Mouse (Mus musculus): ENCODE measurements around the gene 1700020D05Rik. TPM values are rescaled to one million over a fixed set of nuclear protein-coding genes. Genes with fewer than 3 reads are reported as not detected.
A peak's percentile ranks its signal among the peaks of the same experiment; 100 is the strongest.

1700020D05Rik gene
- total and polyA plus RNA-seq, 2 experiments from 2014 or later = 3.8 TPM; not detected in 1

DNA sequence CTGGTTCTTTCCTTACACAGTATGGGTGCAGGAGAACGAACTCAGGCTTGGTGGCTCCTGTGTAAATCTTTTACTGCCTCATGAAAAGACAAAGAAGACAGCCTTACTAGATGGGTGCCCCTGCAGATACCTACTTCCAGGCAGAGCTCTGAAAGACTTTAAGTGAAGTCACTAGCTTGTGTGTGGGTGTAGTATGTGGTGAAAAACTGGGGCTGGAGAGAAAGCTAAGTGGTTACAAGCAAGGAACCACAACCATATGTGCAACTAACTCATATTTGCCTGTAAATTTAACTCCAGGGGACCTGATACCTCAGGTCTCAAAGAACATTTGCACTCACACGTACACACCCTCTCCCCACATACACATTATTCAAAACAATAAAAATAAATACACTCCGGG is 43.7 kb downstream of the 1700020D05Rik start:
- Histone ChIP-seq H3K27me3 (ENCODE audit: insufficient read depth, low read length) (no peaks in the 10 kb centered on the region), H3K4me1 (ENCODE audit: insufficient read depth, low read length) (peaks cover 25% of the 10 kb centered on the region), H3K4me3 (ENCODE audit: low read length) (peak overlapping the region; percentile 62), H3K4me2 (ENCODE audit: low read depth, low read length) (peak overlapping the region; percentile 79), H3K36me3 (ENCODE audit: insufficient read depth, low read length) (peaks cover 12% of the 10 kb centered on the region; the same call in 1 of the 2 replicates), H3K9me3 (ENCODE audit: low read length) (no peaks in the 10 kb centered on the region), H3K27ac (peak overlapping the region; percentile 65; the same call in 1 of the 2 replicates), H3K9ac (replicated peaks; ENCODE audit: low read length) (peak overlapping the region; percentile 73)
- DNase-seq (ENCODE audit: low spot score) = no peak
- WGBS = 22% methylated on average over 3 of the region's 3 CpGs
- ATAC-seq = no peak
- TF ChIP-seq CTCF (IDR thresholded peaks at IDR 0.05; ENCODE audit: low read depth) = no peak

GRCm38 (mm10) chr19:5459019-5459418 is 44.6 kb downstream of the 1700020D05Rik start:
- ATAC-seq (no peak), DNase-seq (ENCODE audit: low spot score) (no peak)
- Histone ChIP-seq H3K4me2 (ENCODE audit: low read depth, low read length) (no peak overlapping the region), H3K4me3 (ENCODE audit: low read length) (no peak overlapping the region), H3K4me1 (ENCODE audit: insufficient read depth, low read length) (peaks cover 27% of the 10 kb centered on the region), H3K9ac (replicated peaks; ENCODE audit: low read length) (no peak overlapping the region), H3K27ac (no peak overlapping the region), H3K27me3 (ENCODE audit: insufficient read depth, low read length) (no peaks in the 10 kb centered on the region), H3K36me3 (ENCODE audit: insufficient read depth, low read length) (peaks cover 12% of the 10 kb centered on the region; the same call in 1 of the 2 replicates), H3K9me3 (ENCODE audit: low read length) (no peaks in the 10 kb centered on the region)
- 66% methylated on average over 7 of the region's 7 CpGs for WGBS
- TF ChIP-seq CTCF (IDR thresholded peaks at IDR 0.05; ENCODE audit: low read depth) = no peak

- Histone ChIP-seq H3K9ac (replicated peaks; ENCODE audit: low read length) (peak within 1 kb of the TSS; percentile 82), H3K4me2 (ENCODE audit: low read depth, low read length) (peak within 1 kb of the TSS; percentile 96), H3K36me3 (ENCODE audit: insufficient read depth, low read length) (0 out of 2 replicates have a peak, but pooled peaks cover 4% of the 10 kb centered on the region), H3K27ac (peak within 1 kb of the TSS; percentile 99), H3K27me3 (ENCODE audit: insufficient read depth, low read length) (no peaks in the 10 kb centered on the region), H3K4me1 (ENCODE audit: insufficient read depth, low read length) (peaks cover 27% of the 10 kb centered on the region), H3K9me3 (ENCODE audit: low read length) (no peaks in the 10 kb centered on the region), H3K4me3 (ENCODE audit: low read length) (peak within 1 kb of the TSS; percentile 66)
- WGBS = 13% methylated on average over 14 of the region's 14 CpGs
- no peak for DNase-seq (ENCODE audit: low spot score)
- ATAC-seq = no peak
- TF ChIP-seq CTCF (IDR thresholded peaks at IDR 0.05; ENCODE audit: low read depth) = no peak
These were observed 45.7 kb downstream of the 1700020D05Rik start, which contains the start of gene Ccdc85b for GRCm38 (mm10) chr19:5457746-5458442. Gene Ccdc85b, minus strand, starts transcription at chr19:5457894.

DNA sequence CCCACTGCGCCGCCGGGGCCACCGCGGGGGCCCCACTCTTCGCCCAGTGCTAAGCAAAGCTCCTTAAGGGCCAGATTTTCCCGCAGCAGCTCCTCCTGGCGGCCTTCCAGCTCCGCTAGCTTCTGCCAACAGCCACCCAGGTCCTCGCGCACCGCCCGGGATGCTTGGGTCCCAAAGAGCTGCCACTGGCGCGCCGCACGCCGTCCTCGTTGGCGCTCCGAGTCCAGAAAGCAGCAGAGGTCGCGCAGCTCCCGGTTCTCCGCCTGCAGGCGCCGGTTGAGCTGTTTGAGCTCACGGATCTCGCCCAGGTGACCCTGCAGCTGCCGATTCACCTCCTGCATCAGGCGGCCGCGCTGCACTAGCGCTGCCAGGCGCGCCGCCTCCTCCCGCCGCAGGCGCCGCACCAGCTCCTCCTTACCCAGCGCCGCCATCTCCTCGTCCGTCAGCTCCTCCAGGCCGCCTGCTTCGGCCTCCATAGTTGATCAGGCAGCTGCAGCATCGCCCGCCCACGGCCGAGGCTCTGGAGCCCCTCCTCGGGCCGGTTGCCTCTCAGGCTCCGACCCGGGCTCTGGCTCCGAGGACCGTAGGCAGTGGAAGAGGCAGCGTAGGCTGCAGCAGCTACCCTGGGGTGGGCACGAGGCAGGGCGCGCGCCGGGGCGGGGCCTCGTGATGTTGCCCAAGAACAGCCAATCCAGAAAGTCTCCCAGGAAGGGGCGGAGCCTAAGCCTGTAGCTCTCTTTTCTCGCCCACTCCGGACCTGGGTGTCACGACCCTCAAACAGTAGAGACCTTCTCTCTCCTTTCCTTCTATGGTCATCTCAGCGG is 46.5 kb downstream of the 1700020D05Rik start:
- peak overlapping the region; percentile 99 for H3K27ac ChIP-seq
- no peaks in the 10 kb centered on the region for H3K36me3 ChIP-seq (ENCODE audit: insufficient read depth, low read length)
- peaks cover 27% of the 10 kb centered on the region for H3K4me1 ChIP-seq (ENCODE audit: insufficient read depth, low read length)
- peak overlapping the region; percentile 66 for H3K4me3 ChIP-seq (ENCODE audit: low read length)
- TF ChIP-seq CTCF (IDR thresholded peaks at IDR 0.05; ENCODE audit: low read depth) = no peak; the same call in 1 of the 2 replicates
- ATAC-seq (peak; percentile 94), DNase-seq (ENCODE audit: low spot score) (peak; percentile 97)
- H3K9me3 ChIP-seq (ENCODE audit: low read length) = no peaks in the 10 kb centered on the region
- H3K9ac ChIP-seq (replicated peaks; ENCODE audit: low read length) = peak overlapping the region; percentile 82
- under 1% methylated on average over 70 of the region's 70 CpGs for WGBS
- H3K27me3 ChIP-seq (ENCODE audit: insufficient read depth, low read length) = no peaks in the 10 kb centered on the region
- H3K4me2 ChIP-seq (ENCODE audit: low read depth, low read length) = peak overlapping the region; percentile 96

DNA sequence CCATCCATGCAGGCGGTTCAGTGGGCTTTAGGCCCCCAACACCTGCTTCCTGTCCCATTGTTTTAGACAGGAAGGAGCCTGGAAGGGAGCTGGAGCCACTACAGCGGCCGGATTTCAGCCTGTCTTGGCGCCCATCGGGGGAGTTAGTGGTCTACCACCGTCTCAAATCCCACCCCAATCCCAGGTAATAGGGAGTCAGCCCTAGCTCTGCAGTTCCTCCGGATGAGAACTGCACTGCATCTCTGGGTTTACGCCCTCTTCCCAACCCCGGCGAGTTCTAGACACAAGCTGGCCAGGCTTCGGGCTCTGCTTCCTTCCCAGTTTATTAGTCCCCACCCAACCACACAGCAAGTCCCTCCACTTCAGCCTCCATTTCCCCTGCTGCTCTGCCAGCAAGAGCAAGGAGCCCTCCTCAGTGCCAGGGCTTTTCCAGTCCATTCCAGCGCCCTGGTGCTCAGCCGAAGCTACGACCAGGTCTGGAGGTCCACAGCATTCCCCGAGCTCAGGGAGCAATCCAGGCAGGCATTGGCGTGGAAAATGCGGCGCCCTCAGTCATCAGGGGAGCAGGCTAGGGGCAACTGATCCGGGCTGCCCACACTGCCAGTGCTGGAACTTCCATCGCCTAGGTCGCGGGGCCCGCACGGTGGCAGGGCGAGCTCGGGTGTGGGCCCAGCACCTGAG is 47.2 kb downstream of the 1700020D05Rik start:
- Histone ChIP-seq H3K27me3 (ENCODE audit: insufficient read depth, low read length) (no peaks in the 10 kb centered on the region), H3K4me1 (ENCODE audit: insufficient read depth, low read length) (peaks cover 23% of the 10 kb centered on the region), H3K9me3 (ENCODE audit: low read length) (no peaks in the 10 kb centered on the region), H3K36me3 (ENCODE audit: insufficient read depth, low read length) (no peaks in the 10 kb centered on the region), H3K4me3 (ENCODE audit: low read length) (peak overlapping the region; percentile 66), H3K27ac (peak overlapping the region; percentile 99), H3K9ac (replicated peaks; ENCODE audit: low read length) (peak overlapping the region; percentile 82), H3K4me2 (ENCODE audit: low read depth, low read length) (peak overlapping the region; percentile 96)
- TF ChIP-seq CTCF (IDR thresholded peaks at IDR 0.05; ENCODE audit: low read depth) = no peak
- 3% methylated on average over 26 of the region's 26 CpGs for WGBS
- ATAC-seq (no peak), DNase-seq (ENCODE audit: low spot score) (peak; percentile 10)

DNA sequence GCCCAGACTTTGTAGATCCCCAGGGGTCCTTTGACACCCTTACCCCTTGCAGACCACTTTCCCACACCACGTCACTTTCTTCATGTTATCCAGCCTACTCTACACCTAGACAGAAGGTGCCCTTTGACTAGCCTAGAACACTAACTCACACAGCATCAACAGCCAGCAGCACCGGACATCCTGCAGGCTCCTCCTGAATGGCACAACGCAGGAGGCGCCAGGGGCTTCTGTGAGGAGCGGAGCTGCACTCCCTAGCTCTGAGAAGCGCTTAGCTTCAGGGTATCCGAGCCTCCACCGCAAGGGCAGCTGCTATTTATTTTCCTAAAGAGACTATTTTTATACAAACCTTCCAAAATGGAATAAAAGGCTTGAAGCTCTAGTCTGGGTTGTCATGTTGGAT is 48.0 kb downstream of the 1700020D05Rik start:
- DNase-seq (ENCODE audit: low spot score) (no peak), ATAC-seq (no peak)
- no peaks in the 10 kb centered on the region for H3K9me3 ChIP-seq (ENCODE audit: low read length)
- 52% methylated on average over 8 of the region's 8 CpGs for WGBS
- peak overlapping the region; percentile 99; the same call in 1 of the 2 replicates for H3K27ac ChIP-seq
- H3K27me3 ChIP-seq (ENCODE audit: insufficient read depth, low read length) = no peaks in the 10 kb centered on the region
- peak overlapping the region; percentile 66 for H3K4me3 ChIP-seq (ENCODE audit: low read length)
- no peak for TF ChIP-seq CTCF (IDR thresholded peaks at IDR 0.05; ENCODE audit: low read depth)
- peak overlapping the region; percentile 96 for H3K4me2 ChIP-seq (ENCODE audit: low read depth, low read length)
- H3K9ac ChIP-seq (replicated peaks; ENCODE audit: low read length) = peak overlapping the region; percentile 82; the same call in 1 of the 2 replicates
- peaks cover 19% of the 10 kb centered on the region for H3K4me1 ChIP-seq (ENCODE audit: insufficient read depth, low read length)
- H3K36me3 ChIP-seq (ENCODE audit: insufficient read depth, low read length) = no peaks in the 10 kb centered on the region

Data from hindbrain, postnatal 0 days (tissue).